Mouse (Mus musculus): ENCODE data around the gene Yod1.

The Yod1 gene

DNA sequence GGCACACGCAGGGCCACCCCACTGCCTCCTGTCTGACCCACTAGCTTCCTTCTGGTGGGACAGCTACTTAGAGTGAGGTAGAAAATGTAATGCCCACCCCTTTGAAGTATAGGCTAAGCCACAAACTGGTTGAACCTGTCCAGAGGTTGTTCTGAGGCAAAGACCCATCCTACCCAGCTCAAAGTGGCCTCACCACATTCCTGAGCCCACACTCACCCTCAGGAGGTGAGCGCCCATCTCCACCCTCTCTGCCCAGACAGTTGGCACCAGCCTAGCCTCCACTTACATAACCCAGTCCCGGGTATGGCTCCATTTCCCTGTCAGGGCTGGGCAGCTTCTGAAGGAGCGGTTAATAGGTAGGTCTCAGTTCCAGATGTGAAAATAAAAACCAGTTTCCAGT is 53.4 kb downstream of the Yod1 start:
- DNase-seq (ENCODE audit: extremely low spot score), result no peak

DNA sequence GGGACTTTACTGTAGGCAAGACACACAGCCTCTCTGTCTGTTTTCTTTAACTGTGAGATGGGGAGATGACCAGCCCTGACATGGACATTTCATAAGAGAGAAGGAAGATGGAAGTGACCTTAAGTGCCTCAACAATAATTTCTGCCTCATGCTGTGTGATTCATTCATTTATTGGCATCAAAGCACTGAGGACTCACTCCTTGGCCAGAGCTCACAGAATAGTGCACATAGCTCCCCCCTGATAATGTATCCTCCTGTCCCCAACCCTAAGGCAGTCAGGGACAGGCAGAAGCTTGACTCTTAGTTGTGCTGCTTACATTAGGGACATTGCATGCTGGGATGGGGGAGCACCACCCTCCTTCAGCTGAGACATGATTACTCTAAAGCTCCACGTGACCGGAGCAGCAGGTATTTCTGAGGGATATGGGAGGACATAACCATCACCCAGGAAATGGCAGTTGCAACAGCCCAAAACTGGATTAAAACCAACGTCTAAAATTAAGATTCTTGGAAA is 53.9 kb downstream of the Yod1 start:
- no peak for DNase-seq (ENCODE audit: extremely low spot score)

All from embryo, embryonic 9.5 days (tissue).